8 mouse cellular contexts compared by ENCODE assay signal in genomic region chr7:105640894-105641255, GRCm38 (mm10). TPM values are rescaled to one million over a fixed set of nuclear protein-coding genes. Genes with fewer than 3 reads are reported as not detected.
A peak's percentile ranks its signal among the peaks of the same experiment; 100 is the strongest.
DNase-seq lines count a peak whose midpoint lies in the region; ATAC-seq lines count a peak whose summit lies in the region.

No protein-coding gene starts in this region.

- DNase-seq in heart, adult 11 months = no peak
- peak; percentile 44 for DNase-seq in NIH3T3 (ENCODE audit: low read depth)
- no peak for DNase-seq in forebrain, embryonic 10.5 days (ENCODE audit: extremely low spot score, low spot score)
- DNase-seq in gastrocnemius, adult 18-20 months (ENCODE audit: low spot score) = no peak
- no peak for DNase-seq in right cerebral cortex, postnatal 14 days

- peak overlapping the region; percentile 89 for H3K4me2 ChIP-seq in heart, embryonic 13.5 days
- peak overlapping the region; percentile 77 for H3K4me2 ChIP-seq in kidney, embryonic 14.5 days (replicated peaks; ENCODE audit: low read depth, low read length)
- peak overlapping the region; percentile 89 for H3K4me2 ChIP-seq in midbrain, embryonic 12.5 days (replicated peaks)

- H3K4me1 ChIP-seq in heart, embryonic 13.5 days = peaks cover 34% of the 10 kb centered on the region
- peaks cover 27% of the 10 kb centered on the region for H3K4me1 ChIP-seq in forebrain, embryonic 10.5 days
- H3K4me1 ChIP-seq in kidney, embryonic 14.5 days (ENCODE audit: control insufficient read depth, insufficient read depth, low read length) = peaks cover 21% of the 10 kb centered on the region
- peaks cover 25% of the 10 kb centered on the region for H3K4me1 ChIP-seq in midbrain, embryonic 12.5 days

- H3K9ac ChIP-seq in heart, embryonic 13.5 days = peak overlapping the region; percentile 90
- peak overlapping the region; percentile 77 for H3K9ac ChIP-seq in kidney, embryonic 14.5 days (ENCODE audit: low read depth, low read length)
- peak overlapping the region; percentile 80 for H3K9ac ChIP-seq in midbrain, embryonic 12.5 days (replicated peaks)

- peak overlapping the region; percentile 75 for H3K4me3 ChIP-seq in heart, embryonic 13.5 days
- peak overlapping the region; percentile 81 for H3K4me3 ChIP-seq in forebrain, embryonic 10.5 days
- peak overlapping the region; percentile 79 for H3K4me3 ChIP-seq in kidney, embryonic 14.5 days (ENCODE audit: low read length)
- peak overlapping the region; percentile 64 for H3K4me3 ChIP-seq in midbrain, embryonic 12.5 days

- H3K27me3 ChIP-seq in heart, embryonic 13.5 days (replicated peaks) = no peaks in the 10 kb centered on the region
- H3K27me3 ChIP-seq in forebrain, embryonic 10.5 days (ENCODE audit: poor library complexity, severe bottlenecking) = no peaks in the 10 kb centered on the region
- H3K27me3 ChIP-seq in kidney, embryonic 14.5 days (ENCODE audit: control insufficient read depth, insufficient read depth, low read length) = no peaks in the 10 kb centered on the region
- H3K27me3 ChIP-seq in midbrain, embryonic 12.5 days = peaks cover 4% of the 10 kb centered on the region; the same call in 1 of the 2 replicates

- peak; percentile 7; the same call in 1 of the 2 replicates for ATAC-seq in heart, embryonic 13.5 days (ENCODE audit: extremely low read depth, insufficient number of reproducible peaks, low FRiP score, low TSS enrichment)
- no peak for ATAC-seq in kidney, embryonic 14.5 days (ENCODE audit: low FRiP score, low TSS enrichment)
- ATAC-seq in midbrain, embryonic 12.5 days (ENCODE audit: low FRiP score, low read depth) = no peak; the same call in 1 of the 2 replicates

- under 1% methylated on average over 18 of the region's 18 CpGs for WGBS in heart, embryonic 13.5 days
- WGBS in forebrain, embryonic 10.5 days = 2% methylated on average over 18 of the region's 18 CpGs
- WGBS in kidney, embryonic 14.5 days = under 1% methylated on average over 18 of the region's 18 CpGs
- WGBS in midbrain, embryonic 12.5 days = under 1% methylated on average over 18 of the region's 18 CpGs

- H3K9me3 ChIP-seq in heart, embryonic 13.5 days = no peaks in the 10 kb centered on the region
- no peaks in the 10 kb centered on the region for H3K9me3 ChIP-seq in forebrain, embryonic 10.5 days
- no peaks in the 10 kb centered on the region for H3K9me3 ChIP-seq in kidney, embryonic 14.5 days (ENCODE audit: control insufficient read depth, low read length)
- no peaks in the 10 kb centered on the region for H3K9me3 ChIP-seq in midbrain, embryonic 12.5 days

- H3K36me3 ChIP-seq in heart, embryonic 13.5 days = peaks cover 60% of the 10 kb centered on the region
- peaks cover 44% of the 10 kb centered on the region for H3K36me3 ChIP-seq in forebrain, embryonic 10.5 days (replicated peaks)
- H3K36me3 ChIP-seq in kidney, embryonic 14.5 days (ENCODE audit: control insufficient read depth, insufficient read depth, low read length) = peaks cover 40% of the 10 kb centered on the region
- peaks cover 36% of the 10 kb centered on the region for H3K36me3 ChIP-seq in midbrain, embryonic 12.5 days

- peak overlapping the region; percentile 91 for H3K27ac ChIP-seq in heart, embryonic 13.5 days (replicated peaks)
- H3K27ac ChIP-seq in forebrain, embryonic 10.5 days = peak overlapping the region; percentile 88
- H3K27ac ChIP-seq in kidney, embryonic 14.5 days (ENCODE audit: low read depth, low read length) = peak overlapping the region; percentile 79
- H3K27ac ChIP-seq in midbrain, embryonic 12.5 days (replicated peaks) = peak overlapping the region; percentile 58

RNA-seq across cellular contexts. Expression of gene Gm45799, which starts 0.5 kb away (rescaled TPM):
- polyA plus RNA-seq in heart, embryonic 13.5 days (2015; fragmentation: Nextera tagmentation; extraction: Ambion mirVana) = 23.5 and 31.6 TPM in 2 replicates
- 28.9 and 38.2 TPM in 2 replicates for polyA plus RNA-seq in forebrain, embryonic 10.5 days (2016; fragmentation: Nextera tagmentation; extraction: Ambion mirVana)
- 23.4 and 24.3 TPM in 2 replicates for polyA plus RNA-seq in kidney, embryonic 14.5 days (2014; fragmentation: Nextera tagmentation; extraction: Ambion mirVana)
- polyA plus RNA-seq in midbrain, embryonic 12.5 days (2016; fragmentation: Nextera tagmentation; extraction: Ambion mirVana) = 3.3 TPM in 2 replicates
- under 1 TPM; 0.57 to 0.98 TPM for total RNA-seq in gastrocnemius, adult 18-20 months (2021)

RNA-seq across cellular contexts. Expression of gene Arfip2, which starts 0.7 kb away (rescaled TPM):
- polyA plus RNA-seq in heart, embryonic 13.5 days (2015; fragmentation: Nextera tagmentation; extraction: Ambion mirVana) = 41.7 and 50.5 TPM in 2 replicates
- polyA plus RNA-seq in forebrain, embryonic 10.5 days (2016; fragmentation: Nextera tagmentation; extraction: Ambion mirVana) = 66.0 and 69.1 TPM in 2 replicates
- polyA plus RNA-seq in kidney, embryonic 14.5 days (2014; fragmentation: Nextera tagmentation; extraction: Ambion mirVana) = 88.2 and 94.8 TPM in 2 replicates
- polyA plus RNA-seq in midbrain, embryonic 12.5 days (2016; fragmentation: Nextera tagmentation; extraction: Ambion mirVana) = 71.4 and 79.3 TPM in 2 replicates
- total RNA-seq in gastrocnemius, adult 18-20 months (2021) = 1 to 10 TPM; 5.3 to 7.4 TPM

RNA-seq across cellular contexts. Expression of gene Timm10b, which starts 1.0 kb away (rescaled TPM):
- 162 and 171 TPM in 2 replicates for polyA plus RNA-seq in heart, embryonic 13.5 days (2015; fragmentation: Nextera tagmentation; extraction: Ambion mirVana)
- polyA plus RNA-seq in forebrain, embryonic 10.5 days (2016; fragmentation: Nextera tagmentation; extraction: Ambion mirVana) = 145 and 163 TPM in 2 replicates
- 180 and 198 TPM in 2 replicates for polyA plus RNA-seq in kidney, embryonic 14.5 days (2014; fragmentation: Nextera tagmentation; extraction: Ambion mirVana)
- 135 and 143 TPM in 2 replicates for polyA plus RNA-seq in midbrain, embryonic 12.5 days (2016; fragmentation: Nextera tagmentation; extraction: Ambion mirVana)
- 10 to 100 TPM; 58.3 to 59.7 TPM for total RNA-seq in gastrocnemius, adult 18-20 months (2021)

RNA-seq across cellular contexts. Expression of gene Trim3, which starts 7.5 kb away (rescaled TPM):
- polyA plus RNA-seq in heart, embryonic 13.5 days (2015; fragmentation: Nextera tagmentation; extraction: Ambion mirVana) = 24.2 and 24.5 TPM in 2 replicates
- polyA plus RNA-seq in forebrain, embryonic 10.5 days (2016; fragmentation: Nextera tagmentation; extraction: Ambion mirVana) = 25.9 and 27.8 TPM in 2 replicates
- 18.8 and 25.5 TPM in 2 replicates for polyA plus RNA-seq in kidney, embryonic 14.5 days (2014; fragmentation: Nextera tagmentation; extraction: Ambion mirVana)
- polyA plus RNA-seq in midbrain, embryonic 12.5 days (2016; fragmentation: Nextera tagmentation; extraction: Ambion mirVana) = 54.1 and 55.5 TPM in 2 replicates
- 10 to 100 TPM; 12.6 to 13.8 TPM for total RNA-seq in gastrocnemius, adult 18-20 months (2021)

RNA-seq across cellular contexts. Expression of gene Dnhd1, which starts 9.8 kb away (rescaled TPM):
- 0.44 and 0.60 TPM in 2 replicates for polyA plus RNA-seq in heart, embryonic 13.5 days (2015; fragmentation: Nextera tagmentation; extraction: Ambion mirVana)
- polyA plus RNA-seq in forebrain, embryonic 10.5 days (2016; fragmentation: Nextera tagmentation; extraction: Ambion mirVana) = 0.53 and 0.82 TPM in 2 replicates
- polyA plus RNA-seq in kidney, embryonic 14.5 days (2014; fragmentation: Nextera tagmentation; extraction: Ambion mirVana) = 1.3 and 2.0 TPM in 2 replicates
- 1.0 and 1.5 TPM in 2 replicates for polyA plus RNA-seq in midbrain, embryonic 12.5 days (2016; fragmentation: Nextera tagmentation; extraction: Ambion mirVana)
- under 1 TPM; 0.14 to 0.33 TPM for total RNA-seq in gastrocnemius, adult 18-20 months (2021)
